Mouse (Mus musculus) heart, postnatal 4 days (tissue): Measurements from ENCODE around the gene Slc22a12. TPM values are rescaled to one million over a fixed set of nuclear protein-coding genes. Genes with fewer than 3 reads are reported as not detected.

Experiments
- DNase-seq: peaks from one replicate; pipeline ENCODE4 v3.0.0; 2021
- total RNA-seq, 2 experiments: library from RNA; stranded (reverse); gene quantifications; 2 replicates each; pipeline ENCODE4 v1.2.3; 2021

Slc22a12 gene
- total RNA-seq, 2 experiments from 2014 or later: not detected

DNA sequence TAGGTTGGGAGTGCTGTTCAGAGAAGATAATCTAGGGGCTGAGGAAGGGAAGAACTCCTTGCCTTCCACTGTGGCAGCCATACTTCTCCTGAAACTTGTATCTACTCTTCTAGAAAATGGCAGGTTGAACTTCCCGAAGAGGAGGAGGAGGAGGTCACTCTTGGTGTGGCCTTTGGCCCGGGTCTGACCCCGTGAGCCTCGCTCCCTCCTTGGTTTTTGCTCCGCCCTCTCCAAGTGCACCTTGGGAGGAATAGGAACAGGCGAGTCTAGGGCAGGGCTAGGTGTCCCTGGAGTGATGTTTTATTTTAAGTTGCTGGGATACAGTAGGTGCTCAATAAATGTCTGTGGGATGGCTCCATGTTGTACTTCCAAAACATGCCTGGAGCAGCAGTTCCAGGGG, 27.9 kb downstream of the Slc22a12 start:
- DNase-seq: no peak

DNA sequence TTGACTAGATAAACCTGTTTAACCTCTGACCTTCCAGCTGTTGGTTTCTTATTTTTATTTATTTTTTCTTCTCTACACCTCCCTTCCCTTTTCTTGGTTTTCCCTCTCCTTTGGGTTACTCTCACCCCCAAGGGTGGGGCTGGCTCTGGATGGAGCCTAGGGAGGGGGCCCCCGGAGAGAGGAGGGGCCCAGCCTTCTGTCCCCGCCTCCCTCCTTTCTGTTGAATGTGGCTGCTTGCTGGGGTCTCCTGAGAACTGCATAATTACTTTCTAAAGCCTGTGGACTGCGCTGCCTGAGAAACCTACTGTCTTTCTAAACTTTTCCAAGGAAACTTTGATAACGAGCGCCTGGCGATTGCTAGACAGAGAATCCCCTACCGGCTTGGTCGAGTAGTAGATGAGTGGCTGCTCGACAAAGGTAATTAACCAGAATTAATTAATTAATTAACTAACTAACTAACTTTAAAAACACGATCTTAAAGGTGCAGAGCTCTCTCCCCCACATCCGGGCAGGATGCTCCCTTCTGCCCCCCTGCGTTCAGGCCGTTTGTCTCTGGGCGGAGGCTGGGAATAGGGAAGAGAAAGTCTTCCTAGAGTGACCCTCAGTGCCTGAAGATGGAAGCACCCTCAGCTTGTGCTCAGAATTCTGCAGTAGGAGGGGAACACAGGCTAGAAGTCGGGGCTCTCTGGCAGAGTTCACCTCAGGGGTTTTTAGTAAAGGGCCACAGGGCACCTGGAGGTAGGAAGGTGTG, 29.3 kb downstream of the Slc22a12 start:
- DNase-seq: no peak

DNA sequence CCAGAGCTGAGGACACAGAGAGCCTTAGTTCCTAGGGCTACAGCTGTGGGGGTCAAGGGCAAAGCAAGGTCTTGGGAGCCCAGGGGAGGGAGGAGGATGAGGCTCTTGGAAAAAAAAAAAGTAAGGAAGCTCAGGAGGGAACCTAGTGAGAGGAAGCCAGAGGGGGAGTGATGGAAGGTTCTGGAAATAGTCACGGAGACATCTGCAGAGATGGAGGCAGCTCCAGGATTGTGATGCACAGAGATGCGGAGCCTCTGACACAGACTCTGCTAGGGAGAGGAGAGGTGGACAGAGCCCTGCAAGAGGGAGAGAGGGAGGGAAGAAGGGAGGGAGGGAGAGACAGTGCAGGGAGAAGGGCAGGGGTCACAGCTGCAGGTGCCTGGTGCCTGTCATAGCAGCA, 32.3 kb downstream of the Slc22a12 start:
- no peak for DNase-seq

DNA sequence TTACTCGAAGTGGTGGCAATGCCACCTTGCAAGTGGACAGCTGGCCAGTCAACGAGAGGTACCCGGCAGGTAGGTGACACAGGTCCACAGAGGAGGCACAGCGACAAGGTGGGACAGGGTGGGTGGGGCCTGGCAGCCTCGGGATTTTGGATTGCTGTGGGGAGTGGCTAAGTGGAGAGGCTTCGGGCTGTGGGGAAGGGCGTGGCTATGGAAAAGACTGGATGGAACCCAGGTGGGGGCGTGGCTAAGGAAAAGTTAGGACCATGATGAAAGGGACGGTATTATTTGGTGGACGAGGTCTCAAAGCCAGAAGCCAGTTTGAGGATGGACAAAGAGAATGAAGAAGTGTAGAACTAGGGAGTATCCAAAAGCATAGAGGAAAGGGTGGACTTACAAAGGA, 33.0 kb downstream of the Slc22a12 start:
- DNase-seq: no peak

DNA sequence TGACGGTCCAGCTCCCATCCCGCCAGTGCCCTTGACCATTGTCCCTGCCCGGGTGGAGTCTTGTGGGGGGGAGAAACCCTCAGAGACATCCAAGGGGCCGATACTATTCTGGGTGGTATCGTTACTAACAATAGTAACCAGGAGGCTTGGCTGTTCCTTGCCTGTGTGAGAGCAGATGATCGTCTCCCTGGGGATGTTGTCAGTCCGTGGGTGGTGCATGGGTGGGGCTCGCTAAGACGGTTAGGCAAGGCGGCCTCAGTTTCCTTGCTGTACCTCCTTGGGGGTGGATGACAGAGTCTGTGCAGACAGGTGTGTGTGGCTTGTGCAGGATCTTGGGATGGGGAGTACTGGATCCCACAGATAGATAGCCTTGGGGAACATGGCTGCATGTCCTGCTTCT, 35.4 kb downstream of the Slc22a12 start:
- DNase-seq: no peak

DNA sequence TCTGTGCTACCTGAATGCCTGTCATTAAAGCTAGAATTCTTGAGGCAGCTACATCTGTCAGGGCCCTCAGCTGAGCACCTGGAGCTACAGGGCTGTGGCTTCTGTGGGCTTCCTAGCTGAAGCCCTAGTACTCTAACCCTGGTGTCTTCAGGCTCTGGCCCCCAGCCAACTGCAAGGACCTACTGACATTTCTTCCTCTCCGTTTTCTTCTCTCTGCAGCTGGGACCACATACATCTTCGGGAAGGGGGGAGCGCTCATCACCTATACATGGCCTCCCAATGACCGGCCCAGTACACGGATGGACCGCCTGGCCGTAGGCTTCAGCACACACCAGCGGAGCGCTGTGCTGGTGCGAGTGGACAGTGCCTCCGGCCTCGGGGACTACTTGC, 38.2 kb downstream of the Slc22a12 start:
- no peak for DNase-seq

DNA sequence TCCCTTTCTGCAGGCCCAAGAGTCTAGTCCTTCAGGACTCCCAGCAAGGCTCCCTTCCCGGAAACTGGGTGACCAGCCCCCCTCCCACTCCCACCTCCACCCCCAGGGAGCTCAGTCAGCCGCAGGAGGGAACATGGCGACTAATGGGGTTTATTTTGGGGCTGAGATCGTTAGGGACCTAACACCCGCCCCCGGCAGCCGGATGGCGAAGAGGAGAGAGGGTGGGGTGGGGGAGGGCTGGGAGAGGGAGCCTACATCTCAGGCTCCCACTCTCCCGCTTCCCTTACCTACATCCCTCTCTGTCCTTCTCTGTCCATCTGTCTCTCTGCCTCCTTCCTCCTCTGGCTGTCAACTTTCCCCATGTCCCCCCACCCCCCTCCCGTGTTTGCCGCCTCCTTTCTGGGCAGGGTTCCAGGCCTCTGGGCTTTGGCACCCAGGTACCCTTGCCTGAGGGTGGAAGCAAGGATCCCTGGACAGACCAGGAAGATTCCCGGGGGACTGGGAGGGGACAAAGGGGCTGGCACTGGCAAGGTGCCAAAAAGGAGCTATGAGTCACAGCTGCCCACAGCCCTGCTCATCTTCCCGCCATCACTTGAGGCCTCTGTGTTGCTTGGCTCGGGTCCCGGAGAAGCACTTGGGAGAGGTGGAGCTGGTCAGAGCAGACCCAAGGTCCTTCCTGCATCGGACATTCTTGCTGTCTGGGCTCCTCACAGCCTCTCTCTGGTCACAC, 38.7 kb downstream of the Slc22a12 start:
- DNase-seq: no peak

DNA sequence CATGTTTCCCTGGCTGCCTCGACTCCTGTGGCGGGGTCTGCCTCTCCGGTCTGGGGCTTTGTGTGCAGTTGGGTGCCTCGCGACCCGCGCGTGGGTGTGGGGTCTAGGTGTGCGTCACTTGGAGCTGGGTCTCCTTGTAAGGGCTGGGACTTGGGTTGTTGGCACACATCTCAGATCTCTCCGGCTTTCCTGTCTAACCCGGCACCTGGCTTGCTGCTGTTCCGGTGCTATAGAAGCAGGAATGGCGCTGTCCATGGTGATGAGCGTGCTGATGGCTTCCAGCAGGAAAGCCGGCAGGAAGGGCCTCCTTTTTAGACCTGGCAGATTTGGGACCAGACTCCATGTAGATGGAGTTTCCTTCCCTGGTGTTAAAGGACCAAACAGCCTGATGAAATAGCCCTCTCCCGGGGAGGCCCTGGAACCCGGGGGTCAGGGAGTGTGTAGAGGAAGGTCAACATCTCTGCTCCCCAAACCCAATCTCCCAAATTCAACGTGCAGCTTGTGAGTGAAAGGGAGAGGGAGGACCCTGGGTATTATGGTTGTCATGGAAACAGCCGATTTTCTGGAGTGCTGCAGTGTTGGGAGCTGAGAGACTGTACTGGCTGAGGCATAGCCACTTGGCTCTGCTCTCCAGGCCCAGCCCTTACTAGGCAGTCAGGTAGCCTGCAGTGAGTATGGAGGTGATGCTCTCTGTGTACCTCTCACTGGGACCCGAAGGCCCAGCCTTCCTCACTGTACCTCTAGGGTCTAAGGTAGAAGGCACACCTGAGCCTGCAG, 40.1 kb downstream of the Slc22a12 start:
- DNase-seq: peak; percentile 81

DNA sequence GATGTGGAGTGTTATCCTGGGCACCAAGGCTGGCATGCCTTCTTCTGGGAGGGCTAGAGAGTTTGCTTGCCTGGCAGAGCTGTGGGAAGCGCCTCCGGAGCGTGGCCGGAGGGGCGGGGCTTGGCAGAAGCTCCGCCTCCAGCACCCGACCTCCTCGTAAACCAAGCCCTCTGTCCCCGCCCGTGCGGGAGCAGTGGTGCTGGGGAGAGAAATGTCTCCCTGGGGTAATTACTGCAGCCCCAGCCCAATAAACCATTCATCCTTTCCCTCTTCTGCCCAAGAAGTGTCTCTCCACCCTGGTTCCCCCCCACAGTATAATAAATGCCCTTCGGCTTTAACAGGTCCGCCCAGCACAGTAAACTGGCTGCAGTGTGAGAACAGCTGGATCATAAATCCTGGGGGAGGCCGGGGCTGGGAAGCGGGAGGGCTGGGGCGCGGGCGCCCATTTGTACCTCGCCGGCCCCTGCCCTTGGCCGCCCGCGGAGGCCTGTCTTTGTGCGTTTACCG, 40.7 kb downstream of the Slc22a12 start:
- no peak for DNase-seq

DNA sequence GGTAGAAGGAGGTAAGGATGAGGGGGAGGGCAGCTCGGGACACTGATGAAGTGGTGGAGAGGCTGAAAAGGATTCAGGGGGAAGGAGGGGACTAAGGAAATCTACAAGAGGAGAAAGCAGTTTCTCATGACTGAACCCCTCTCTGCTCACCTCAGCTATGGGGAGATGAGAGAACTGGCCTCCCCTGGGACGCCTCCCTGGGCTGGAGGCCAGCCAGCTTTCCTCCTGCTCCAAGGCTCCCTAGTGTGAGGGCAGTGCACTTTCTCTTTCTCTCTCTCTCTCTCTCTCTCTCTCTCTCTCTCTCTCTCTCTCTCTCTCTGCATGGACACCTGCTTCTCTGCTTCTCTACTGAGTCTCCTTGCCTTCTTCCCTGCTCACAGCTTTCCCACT, 42.2 kb downstream of the Slc22a12 start:
- DNase-seq: no peak

DNA sequence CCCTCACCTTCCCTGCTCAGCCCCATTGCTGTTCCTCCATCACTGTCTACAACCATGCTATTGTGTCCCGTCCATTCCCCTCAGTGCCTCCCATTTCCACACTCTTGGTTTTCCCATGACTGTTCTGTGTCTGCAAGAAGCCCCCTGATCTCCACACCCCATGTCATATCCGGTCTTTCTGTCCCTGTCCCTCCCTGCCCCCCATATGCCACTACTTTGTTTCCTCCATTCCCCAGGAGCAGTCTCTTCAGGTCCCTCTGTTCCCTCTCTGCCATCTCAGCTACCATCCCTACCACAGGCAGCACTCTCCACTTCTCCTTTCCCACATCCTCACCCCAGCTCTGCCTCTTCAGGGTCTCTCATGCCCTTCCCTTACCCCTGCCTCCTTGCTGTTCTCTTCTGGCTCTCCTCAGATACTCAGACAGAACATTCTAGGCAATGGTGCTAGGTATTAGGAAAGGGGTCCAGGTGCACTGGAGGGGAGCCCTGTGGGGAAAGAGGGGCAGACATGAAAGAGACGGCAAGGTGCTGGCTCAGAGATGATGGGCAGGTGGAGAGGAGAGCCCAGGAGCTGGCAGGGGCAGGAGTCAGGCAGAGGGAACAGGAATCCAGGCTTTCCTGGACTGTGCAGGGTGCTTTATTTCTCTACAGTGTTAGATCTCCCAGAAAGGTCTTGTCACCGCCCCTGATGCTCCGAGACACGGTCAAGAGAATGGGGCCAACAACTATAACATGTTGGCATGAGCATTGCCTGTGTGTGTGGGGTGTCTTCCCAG, 42.8 kb downstream of the Slc22a12 start:
- no peak for DNase-seq

DNA sequence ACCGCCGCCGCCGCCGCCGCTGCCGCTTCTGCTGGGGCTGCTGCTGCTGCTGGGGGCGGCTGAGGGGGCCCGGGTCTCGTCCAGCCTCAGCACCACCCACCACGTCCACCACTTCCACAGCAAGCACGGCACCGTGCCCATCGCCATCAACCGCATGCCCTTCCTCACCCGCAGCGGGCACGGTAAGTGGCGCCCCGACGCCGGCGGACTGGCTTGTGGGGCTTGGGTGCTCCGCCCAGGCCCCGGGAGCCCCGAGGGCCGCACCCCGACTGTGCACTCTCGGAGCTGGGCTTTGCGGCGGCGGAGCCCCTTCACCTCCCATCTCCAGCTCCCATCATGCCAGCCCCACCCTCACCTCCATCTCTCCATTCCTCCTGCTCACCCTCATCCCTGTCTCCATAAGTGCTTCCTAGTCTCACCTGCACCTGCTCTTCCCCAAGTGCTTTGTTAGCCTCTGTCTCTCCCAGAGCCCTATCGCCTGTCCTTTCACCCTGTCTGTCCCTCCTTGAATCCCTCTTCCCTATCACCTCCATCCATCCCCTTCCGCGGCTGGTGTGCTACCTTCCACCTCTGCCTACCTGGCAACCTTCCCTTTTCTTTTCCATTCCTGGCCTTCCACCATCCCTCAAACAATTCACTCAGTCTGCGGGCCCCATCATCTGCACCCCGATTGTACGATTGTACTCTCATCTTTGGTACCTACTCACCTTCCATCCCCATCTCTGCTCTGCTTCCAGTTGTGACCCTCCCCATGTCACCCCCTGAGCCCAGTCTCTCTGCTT, 44.3 kb downstream of the Slc22a12 start:
- DNase-seq: no peak

DNA sequence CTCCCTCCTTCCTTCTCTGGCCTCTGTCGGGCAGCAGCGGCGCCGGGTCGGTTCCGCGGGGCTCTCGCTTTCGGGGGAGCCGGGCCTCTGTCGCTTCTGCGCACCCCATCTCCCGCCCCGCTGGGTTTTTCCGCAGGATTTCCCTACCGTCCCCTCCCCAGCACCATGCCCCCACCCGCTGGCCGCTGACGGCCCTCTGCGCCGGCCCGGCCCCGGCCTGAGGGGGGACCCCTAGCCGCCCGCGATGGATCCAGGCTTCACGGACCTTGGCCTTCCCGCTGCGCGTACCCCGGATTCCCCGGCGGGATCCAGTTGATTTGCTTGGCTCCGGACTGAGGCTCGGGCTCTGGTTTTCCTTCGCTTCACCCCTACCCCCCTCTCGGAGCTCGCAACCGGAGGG, 45.0 kb downstream of the Slc22a12 start:
- DNase-seq: no peak

DNA sequence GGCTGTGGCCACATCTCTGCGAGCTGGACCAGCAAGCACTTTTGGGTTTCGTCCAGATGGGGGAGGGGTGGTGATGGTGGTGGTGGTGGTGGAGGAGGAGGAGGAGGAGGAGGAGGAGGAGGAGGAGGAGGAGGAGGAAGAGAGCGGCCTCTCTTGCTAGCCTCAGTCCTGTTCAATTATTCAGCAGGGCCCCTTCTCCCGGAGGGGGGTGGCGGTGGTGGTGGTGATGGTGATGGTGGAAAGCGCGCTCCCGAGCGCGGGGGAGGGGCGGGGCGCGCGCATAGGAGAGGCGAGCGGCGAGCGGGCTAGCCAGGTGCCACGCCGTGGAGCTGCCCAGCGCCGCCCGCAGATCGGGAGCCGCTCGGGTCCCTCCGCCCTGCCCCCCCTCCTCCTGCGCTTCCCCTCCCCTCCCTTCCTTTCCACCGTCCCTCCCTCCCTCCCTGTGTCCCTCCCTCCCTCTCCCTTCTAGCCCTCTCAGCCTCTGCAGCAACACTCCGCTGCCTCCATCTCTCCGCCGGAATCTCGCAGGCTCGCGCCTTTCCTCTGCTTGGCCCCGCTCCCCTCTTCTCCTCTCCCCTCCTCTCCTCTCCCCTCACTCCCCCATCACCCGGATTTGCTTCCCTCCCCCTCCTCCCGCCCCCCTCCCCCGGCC, 45.6 kb downstream of the Slc22a12 start:
- no peak for DNase-seq

DNA sequence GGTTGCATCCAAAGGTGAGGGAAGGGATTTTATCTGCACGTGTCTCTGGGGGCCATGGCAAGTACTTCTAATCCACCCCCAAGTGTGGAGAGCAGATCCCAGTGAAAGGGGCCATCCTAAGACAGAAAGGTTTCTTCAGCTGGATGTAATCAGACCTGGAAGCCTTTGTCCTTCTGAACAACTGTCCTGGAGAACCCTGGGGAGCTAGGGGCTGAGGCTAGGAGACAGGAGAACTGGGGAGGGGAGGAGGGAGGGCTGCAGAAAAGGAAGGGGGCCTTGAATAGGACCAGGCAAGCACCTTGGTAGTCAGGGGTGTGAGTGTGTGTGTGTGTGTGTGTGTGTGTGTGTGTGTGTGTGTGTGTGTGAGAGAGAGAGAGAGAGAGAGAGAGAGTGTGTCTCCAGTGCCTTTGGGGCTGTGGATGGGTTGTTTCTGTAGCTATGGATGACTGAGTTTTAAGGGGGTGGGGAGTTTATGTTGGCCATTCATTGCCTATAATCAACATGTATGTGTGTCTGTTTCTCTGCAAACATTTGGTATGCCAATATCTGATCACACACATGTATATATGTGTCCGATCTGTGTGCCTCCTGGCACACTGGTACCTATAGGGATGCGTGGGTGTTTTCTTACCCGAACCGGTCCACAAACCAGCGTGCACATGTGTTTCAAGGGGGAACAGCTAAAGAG, 46.2 kb downstream of the Slc22a12 start:
- DNase-seq: no peak

DNA sequence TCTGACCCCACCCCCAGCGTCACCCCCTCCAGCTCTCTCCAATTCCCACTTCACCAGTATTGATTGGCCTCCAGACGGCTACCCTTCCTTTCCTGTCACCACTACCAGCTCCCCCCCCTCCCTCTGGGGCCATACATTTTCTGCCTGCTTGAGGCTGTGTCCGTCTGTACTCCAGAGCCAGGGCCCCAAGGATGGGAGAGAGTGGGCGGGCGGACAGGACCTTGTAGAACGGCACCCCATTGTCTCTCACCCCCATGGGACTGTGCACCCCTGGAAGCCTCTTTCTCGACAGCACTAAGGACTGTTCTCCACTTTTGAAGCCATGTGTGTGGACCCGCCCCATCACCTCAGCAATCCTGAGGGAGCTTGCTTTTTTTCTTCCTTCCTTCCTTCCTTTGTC, 47.1 kb downstream of the Slc22a12 start:
- DNase-seq: no peak

DNA sequence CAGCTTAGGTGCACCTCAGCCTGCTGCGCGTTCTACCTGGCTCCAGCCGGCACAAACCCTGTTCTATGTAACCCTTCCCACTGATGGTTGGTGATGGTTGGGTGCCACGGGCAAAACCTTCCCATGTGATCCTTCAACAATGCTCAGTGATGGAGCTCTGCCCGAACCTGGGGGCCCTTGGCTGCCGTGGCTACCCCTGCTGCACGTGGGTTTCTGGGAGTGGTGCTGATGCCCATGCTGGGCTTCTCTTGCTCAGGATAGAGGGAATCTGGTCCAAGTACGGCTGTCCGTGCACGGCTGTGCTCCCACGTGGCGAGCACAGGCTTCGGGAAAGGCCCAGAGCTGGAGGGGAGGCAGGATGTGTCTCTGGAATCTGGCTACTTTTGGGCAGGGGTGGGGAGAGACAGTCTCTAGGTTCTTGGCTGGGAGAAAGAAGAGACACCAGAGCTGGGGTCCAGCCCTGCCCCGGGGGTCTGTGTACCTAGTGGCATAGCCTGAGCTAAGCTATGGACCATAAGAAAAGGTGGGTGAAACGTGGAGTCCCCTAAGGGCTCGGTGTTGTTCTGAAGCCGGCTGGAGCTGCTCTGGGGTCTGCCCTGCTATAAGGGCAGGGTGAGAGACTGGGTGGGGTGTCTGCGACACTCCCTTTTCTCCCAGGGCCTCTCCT, 48.2 kb downstream of the Slc22a12 start:
- DNase-seq: no peak

DNA sequence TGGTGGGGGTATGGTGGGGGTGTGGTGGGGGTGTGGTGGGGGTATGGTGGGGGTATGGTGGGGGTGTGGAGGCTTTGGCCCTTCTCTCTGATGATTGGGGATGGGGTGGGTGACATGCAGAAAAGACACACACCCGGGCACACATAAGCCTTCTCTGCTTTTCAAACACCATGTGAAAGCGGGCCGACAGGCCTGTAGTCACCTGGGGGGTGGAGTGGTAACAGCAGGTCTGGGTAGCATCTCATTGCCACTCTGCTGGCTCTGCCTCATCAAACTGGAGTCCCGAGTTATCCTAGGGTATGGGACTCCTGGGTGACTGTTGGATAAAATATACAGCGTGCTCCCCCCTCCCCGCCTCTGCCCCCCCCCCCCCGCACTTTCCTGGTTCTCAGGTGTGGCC, 48.8 kb downstream of the Slc22a12 start:
- no peak for DNase-seq

DNA sequence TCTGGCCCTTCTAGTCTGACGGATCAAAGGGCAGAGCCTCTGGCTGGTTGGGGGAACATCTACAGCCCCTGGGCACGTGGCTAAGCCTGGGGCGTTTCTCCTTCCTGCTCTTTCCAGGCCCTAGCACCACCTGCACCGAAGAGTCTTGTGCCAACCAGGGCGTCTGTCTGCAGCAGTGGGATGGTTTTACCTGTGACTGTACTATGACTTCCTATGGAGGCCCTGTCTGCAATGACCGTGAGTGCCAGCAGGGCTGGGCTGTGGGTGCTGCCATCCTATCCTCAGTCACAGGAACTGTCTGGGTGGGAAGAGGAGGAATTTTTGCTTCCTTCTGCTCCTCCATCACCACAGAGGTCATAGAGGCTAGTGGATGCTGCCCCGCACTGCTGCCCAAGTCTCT, 49.6 kb downstream of the Slc22a12 start:
- no peak for DNase-seq

DNA sequence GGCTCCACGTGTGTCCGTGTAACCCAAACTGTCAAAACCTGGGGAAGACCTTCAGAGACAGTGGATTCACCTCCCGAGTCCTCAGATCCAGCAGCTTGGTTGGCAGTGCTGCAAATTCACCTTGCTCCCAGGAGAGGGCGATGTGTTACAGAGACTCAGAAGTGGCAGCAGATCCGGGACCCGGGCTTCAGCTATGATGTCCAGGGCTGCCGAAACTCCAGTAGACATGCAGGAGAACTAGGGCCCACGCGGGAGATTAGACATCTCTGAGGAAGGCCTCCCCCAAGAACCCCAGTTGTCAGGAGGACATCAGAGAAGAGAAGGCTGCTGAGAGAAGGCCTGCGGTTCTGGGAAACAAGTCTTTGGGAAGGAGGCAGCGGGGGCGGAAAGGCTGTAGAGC, 50.7 kb downstream of the Slc22a12 start:
- peak; percentile 78 for DNase-seq
